Mouse (Mus musculus) embryonic fibroblast, embryonic 13.5 days (primary cell): ENCODE measurements around the gene Mmp11.

Experiments used
- CTCF ChIP-seq: IDR thresholded peaks from 2 replicates; pipeline ENCODE4 v1.5.1; 2011; ENCODE audit warnings: mild to moderate bottlenecking, control low read depth, low read length, moderate library complexity, borderline replicate concordance; ENCODE audit not compliant: insufficient read depth
- POLR2A ChIP-seq: IDR thresholded peaks from 2 replicates; pipeline ENCODE4 v1.6.1; 2011; ENCODE audit warnings: low read depth, mild to moderate bottlenecking, control low read depth, low read length, moderate library complexity

GRCm38 (mm10) chr10:75894601-75895000 is 41.7 kb downstream of the Mmp11 start:
- no peak for TF ChIP-seq POLR2A
- TF ChIP-seq CTCF, result no peak
